Mouse (Mus musculus): ENCODE results near the gene Col23a1. TPM values are rescaled to one million over a fixed set of nuclear protein-coding genes. Genes with fewer than 3 reads are reported as not detected.
"Not testable (repeated sequence)": the region's sequence is repeated elsewhere in the genome, so short reads cannot be mapped to it uniquely, and the experiment has no call there.

Gene Col23a1
- total RNA-seq, 2 experiments from 2014 or later: 1.0 to 1.6 TPM

GRCm38 (mm10) chr11:51606447-51607095 lies 316.9 kb downstream of the Col23a1 start, which contains the start of gene Hnrnpab:
Gene Hnrnpab, minus strand, starts transcription at chr11:51606847.
- DNase-seq (ENCODE audit: low spot score): peak; percentile 97
- intact Hi-C loops (cut with DNase I): no loop called here

DNA sequence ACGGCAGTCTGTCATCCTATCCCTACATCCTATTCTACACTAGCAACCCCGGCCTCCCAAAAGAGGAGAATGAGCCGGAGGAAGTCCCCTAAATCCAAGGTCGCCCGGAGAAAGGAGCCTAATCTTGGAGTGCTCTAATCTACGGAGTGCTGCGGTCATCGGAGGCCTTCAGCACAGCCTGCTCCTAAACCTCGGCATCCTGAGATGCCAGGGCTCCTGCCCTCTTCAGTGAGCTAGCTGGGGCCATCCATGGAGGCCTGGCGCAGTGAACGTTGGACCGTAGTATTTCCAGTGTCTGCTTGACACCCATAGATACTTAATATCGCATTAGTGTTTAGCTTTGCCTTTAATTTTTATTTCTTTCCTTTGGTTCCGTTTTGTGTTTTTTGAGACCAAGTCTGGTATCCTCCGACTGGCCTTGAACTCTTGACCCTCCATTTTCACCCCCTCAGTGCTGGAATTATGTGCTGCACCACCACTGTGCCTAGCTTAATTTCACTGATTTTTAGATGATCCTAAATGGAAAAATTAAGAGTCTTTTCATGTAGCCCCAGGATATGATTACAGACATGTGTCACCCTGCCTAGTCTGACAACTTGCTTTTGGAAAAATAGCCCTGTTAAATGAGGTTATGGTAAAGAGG lies 317.5 kb downstream of the Col23a1 start:
- intact Hi-C loops (cut with DNase I): no loop called here
- no peak for DNase-seq (ENCODE audit: low spot score)

GRCm38 (mm10) chr11:51609266-51609909 lies 319.7 kb downstream of the Col23a1 start:
- intact Hi-C loops (cut with DNase I): no loop called here

DNA sequence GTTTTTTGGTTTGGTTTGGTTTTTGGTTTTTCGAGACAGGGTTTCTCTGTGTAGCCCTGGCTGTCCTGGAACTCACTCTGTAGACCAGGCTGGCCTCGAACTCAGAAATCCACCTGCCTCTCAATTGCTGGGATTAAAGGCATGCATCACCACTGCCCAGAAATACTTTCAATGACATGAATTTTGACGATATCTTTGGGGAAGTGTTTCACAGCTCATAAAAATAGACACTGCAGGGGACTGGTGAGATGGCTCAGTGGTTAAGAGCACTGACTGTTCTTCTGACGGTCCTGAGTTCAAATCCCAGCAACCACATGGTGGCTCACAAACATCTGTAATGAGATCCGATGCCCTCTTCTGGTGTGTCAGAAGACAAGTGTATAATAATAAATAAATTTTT lies 320.2 kb downstream of the Col23a1 start:
- intact Hi-C loops (cut with DNase I): not testable (repeated sequence)

More at GRCm38 (mm10) chr11:51609266-51609909, 319.7 kb downstream of the Col23a1 start:
- DNase-seq (ENCODE audit: low spot score): no peak

DNA sequence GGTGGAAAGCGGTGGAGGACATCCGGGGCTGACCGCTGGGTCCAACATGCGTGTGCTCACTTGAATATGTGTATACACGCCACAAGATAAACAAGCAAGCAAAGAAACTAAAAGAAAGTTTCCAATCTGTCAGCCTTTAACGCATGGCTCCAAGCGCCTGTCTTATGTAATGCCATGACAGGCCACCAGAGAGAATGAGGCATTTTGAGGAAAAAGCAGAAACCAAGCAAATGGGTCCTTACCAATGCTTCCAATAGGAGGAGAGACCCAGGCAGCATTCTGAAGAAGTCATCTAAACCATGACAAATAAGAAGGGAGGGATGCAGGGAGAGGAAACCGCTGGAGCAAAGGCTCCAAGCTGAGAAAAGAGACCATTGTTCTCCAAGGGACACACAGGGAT lies 324.5 kb downstream of the Col23a1 start:
- intact Hi-C loops (cut with DNase I): no loop called here
- DNase-seq (ENCODE audit: low spot score): no peak

More for the DNA sequence above, 320.2 kb downstream of the Col23a1 start:
- DNase-seq (ENCODE audit: low spot score): not testable (repeated sequence)

DNA sequence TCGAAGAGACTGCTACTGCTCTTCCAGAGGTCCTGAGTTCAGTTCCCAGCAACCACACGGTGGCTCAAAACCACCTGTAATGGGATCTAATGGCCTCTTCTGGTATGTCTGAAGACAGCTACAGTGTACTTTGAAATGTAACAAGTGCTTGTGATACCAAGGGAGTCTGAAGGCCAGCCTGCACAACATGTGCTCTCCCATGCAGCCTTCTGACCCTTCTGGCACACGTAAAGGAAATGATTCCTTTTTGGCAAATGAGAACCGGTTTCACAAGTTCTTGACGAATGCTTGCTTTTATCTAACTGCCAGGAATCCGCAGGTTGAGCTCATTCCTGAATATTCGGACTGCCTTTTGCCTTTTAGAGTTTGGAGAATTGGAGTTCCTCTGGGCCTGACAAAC lies 325.4 kb downstream of the Col23a1 start:
- no peak for DNase-seq (ENCODE audit: low spot score)
- intact Hi-C loops (cut with DNase I): no loop called here

GRCm38 (mm10) chr11:51615601-51616000 lies 325.9 kb downstream of the Col23a1 start:
- DNase-seq (ENCODE audit: low spot score): peak; percentile 55

DNA sequence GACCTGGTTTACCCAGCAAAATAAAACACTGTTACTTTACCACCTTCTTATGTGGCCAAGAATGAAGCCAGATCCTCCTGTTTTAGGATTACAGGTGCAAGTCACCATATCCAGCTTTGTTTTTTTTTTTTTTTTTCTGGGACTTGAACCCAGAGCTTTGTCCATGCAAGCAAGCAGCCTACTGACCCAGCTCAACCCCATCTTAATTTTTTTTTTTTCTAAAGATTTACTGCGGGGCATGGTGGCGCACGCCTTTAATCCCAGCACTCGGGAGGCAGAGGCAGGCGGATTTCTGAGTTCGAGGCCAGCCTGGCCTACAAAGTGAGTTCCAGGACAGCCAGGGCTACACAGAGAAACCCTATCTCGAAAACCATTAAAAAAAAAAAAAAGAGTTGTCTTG lies 326.4 kb downstream of the Col23a1 start:
- intact Hi-C loops (cut with DNase I); DNase-seq (ENCODE audit: low spot score): not testable (repeated sequence)

More at GRCm38 (mm10) chr11:51615601-51616000, 325.9 kb downstream of the Col23a1 start:
- intact Hi-C loops (cut with DNase I): no loop called here

DNA sequence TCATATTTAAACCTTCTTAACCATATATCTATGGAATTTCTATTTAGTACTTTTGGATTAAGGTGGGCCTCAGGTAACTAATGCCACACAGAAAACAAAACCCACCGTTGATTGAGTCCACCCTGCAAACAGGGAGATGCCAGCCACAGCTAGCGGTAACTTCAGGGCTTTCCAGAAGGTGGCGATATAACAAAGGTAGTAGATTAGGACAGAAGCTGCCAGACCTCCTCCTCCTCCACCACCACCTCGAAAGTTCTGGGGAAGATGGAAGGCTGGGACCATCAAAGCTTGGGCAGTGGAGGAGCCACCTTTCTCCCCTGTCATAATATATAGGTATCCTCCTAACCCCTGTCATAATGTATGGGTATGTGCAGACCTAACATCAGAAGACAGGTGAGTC lies 328.0 kb downstream of the Col23a1 start:
- intact Hi-C loops (cut with DNase I): loop anchor here (1.0 to 2.0 kb wide), 2 partner anchors 33 to 64 kb away; partner anchors contain the start of genes D930048N14Rik and N4bp3
- DNase-seq (ENCODE audit: low spot score): no peak

GRCm38 (mm10) chr11:51618894-51619408 lies 329.2 kb downstream of the Col23a1 start:
- DNase-seq (ENCODE audit: low spot score): no peak
- intact Hi-C loops (cut with DNase I): loop anchor here (2.0 kb wide), 1 partner anchor 32 kb away; the partner anchor contains the start of genes D930048N14Rik and N4bp3

GRCm38 (mm10) chr11:51619409-51620060 lies 329.8 kb downstream of the Col23a1 start, which contains the start of gene Nhp2:
Gene Nhp2, plus strand, starts transcription at chr11:51619735.
- intact Hi-C loops (cut with DNase I): loop anchor here (2.0 to 10.0 kb wide), 2 partner anchors 31 to 385 kb away; partner anchors contain the start of genes Cdkl3, D930048N14Rik, N4bp3 and Ube2b
- peak; percentile 91 for DNase-seq (ENCODE audit: low spot score)

DNA sequence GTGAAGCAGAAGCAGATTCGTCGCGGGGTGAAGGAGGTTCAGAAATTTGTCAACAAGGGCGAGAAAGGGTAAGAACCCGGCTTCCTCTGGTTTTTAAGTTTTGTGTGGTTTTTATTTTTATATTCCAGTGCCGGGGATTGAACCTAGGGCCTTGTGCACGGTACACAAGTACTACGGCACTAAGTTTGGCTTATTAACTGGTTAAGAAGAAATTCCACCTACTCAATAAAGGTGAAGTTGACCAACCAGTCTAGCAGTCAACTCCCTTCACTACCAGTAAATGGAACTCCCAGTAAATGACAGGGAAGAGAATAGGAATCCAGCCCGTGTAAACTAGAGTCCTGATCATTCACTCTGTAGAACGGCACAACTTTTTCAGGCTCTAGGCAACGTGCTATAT lies 330.4 kb downstream of the Col23a1 start:
- no peak for DNase-seq (ENCODE audit: low spot score)
- intact Hi-C loops (cut with DNase I): loop anchor here (10.0 kb wide), 1 partner anchor 385 kb away; the partner anchor contains the start of genes Cdkl3 and Ube2b

DNA sequence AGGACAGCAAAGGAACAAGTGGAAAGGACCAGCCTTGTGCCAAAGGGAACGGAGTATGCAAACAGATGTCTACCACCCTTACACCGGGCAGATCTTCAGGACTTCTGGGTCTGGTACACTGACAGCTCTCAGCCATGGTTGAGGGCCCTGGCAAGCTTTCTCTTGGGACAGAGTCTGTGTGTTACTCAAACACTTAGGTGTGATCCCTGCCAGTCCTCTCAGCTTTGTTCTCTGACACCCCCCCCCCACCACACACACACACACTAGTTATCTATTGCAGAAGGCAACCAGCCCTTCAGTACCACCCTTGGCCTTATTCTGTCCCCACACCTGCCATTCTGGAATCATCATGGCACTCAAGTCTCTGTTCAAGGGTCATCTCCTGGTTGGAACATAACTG lies 332.1 kb downstream of the Col23a1 start:
- intact Hi-C loops (cut with DNase I): loop anchor here (10.0 kb wide), 1 partner anchor 383 kb away; the partner anchor contains the start of genes Cdkl3 and Ube2b
- no peak for DNase-seq (ENCODE audit: low spot score)

DNA sequence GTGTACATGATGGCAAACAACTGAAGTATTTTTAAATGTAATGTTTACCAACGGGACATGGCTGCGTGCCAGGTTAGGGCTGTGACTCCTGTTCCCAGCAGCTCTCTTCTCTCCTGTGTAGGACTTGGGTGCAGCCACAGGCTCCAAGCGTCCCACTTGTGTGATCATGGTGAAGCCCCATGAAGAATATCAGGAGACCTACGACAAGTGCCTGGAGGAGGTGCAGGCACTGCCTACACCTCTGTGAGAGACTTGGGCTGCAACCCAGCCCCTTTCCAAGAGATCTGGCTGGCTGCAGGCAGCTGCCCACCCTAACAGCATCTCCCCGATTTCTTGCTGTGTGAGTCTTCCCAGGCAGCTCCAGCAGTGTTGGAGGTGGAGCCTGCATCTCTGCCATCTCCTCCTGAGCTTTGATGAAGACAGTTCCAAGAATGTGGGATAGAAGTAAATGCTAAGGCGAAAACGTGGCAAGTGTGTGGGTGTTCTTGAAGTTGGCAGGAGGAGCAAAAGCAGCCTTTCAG lies 333.3 kb downstream of the Col23a1 start:
- intact Hi-C loops (cut with DNase I): loop anchor here (10.0 kb wide), 1 partner anchor 382 kb away; the partner anchor contains the start of genes Cdkl3 and Ube2b
- DNase-seq (ENCODE audit: low spot score): no peak

GRCm38 (mm10) chr11:51625187-51625820 lies 335.6 kb downstream of the Col23a1 start:
- DNase-seq (ENCODE audit: low spot score): no peak
- intact Hi-C loops (cut with DNase I): loop anchor here (10.0 kb wide), 1 partner anchor 379 kb away; the partner anchor contains the start of genes Cdkl3 and Ube2b

GRCm38 (mm10) chr11:51627425-51627824 lies 337.7 kb downstream of the Col23a1 start:
- intact Hi-C loops (cut with DNase I): loop anchor here (10.0 kb wide), 1 partner anchor 377 kb away; the partner anchor contains the start of genes Cdkl3 and Ube2b
- no peak for DNase-seq (ENCODE audit: low spot score)

DNA sequence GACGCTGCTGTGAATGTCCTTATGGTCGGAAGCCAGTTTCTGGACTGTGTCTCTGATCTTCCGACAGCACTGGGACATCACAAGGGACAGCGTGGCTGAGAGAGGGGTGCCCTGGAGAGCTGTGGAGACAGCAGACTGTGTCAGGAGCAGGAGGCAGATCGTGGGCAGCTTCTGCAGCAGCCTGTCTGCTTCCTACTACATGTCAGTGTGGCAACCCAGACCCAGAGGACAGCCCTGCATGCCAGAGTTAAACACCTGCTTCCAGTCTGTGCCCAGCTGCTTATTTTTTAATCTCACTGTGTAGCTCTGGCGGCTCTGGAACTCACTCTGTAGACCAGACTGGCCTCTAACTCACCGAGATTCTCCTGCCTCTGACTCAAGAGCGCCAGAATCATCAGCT lies 338.2 kb downstream of the Col23a1 start:
- intact Hi-C loops (cut with DNase I): loop anchor here (10.0 kb wide), 1 partner anchor 377 kb away; the partner anchor contains the start of genes Cdkl3 and Ube2b

GRCm38 (mm10) chr11:51629651-51630314 lies 340.1 kb downstream of the Col23a1 start:
- DNase-seq (ENCODE audit: low spot score): no peak
- intact Hi-C loops (cut with DNase I): loop anchor here (10.0 kb wide), 1 partner anchor 375 kb away; the partner anchor contains the start of genes Cdkl3 and Ube2b

More for the DNA sequence above, 338.2 kb downstream of the Col23a1 start:
- DNase-seq (ENCODE audit: low spot score): no peak
